Mouse (Mus musculus) forebrain, embryonic 11.5 days (tissue): ENCODE results near the gene Has1. TPM values are rescaled to one million over a fixed set of nuclear protein-coding genes. Genes with fewer than 3 reads are reported as not detected.
A peak's percentile ranks its signal among the peaks of the same experiment; 100 is the strongest.

Source experiments
- ATAC-seq: fragments of 200-750 bp; cut with Nextera tagmentation; replicated peaks from 2 replicates; pipeline ENCODE4 v1.8.0; 2017; ENCODE audit warnings: moderate TSS enrichment; ENCODE audit not compliant: low FRiP score
- DNase-seq: peaks from one replicate; pipeline ENCODE4 v3.0.0-alpha.2; 2017; ENCODE audit warnings: low spot score
- H3K27ac ChIP-seq: fragments of 300-500 bp; sonication (generic); 2 replicates; pipeline ENCODE4 v1.5.1; 2014; ENCODE audit warnings: low read depth, low read length
- H3K27me3 ChIP-seq: fragments of 300-500 bp; sonication (generic); 2 replicates; pipeline ENCODE4 v1.6.1; 2014; ENCODE audit warnings: mild to moderate bottlenecking, low read length, mixed read lengths; ENCODE audit not compliant: control insufficient read depth, insufficient read depth
- H3K36me3 ChIP-seq: fragments of 300-500 bp; sonication (generic); 2 replicates; pipeline ENCODE4 v1.6.1; 2014; ENCODE audit warnings: mild to moderate bottlenecking, low read length, moderate library complexity, mixed read lengths; ENCODE audit not compliant: control insufficient read depth, insufficient read depth
- H3K4me1 ChIP-seq: fragments of 300-500 bp; sonication (generic); replicated peaks from 2 replicates; pipeline ENCODE4 v1.6.1; 2014; ENCODE audit warnings: low read length, mixed read lengths; ENCODE audit not compliant: control insufficient read depth, insufficient read depth
- H3K4me2 ChIP-seq: fragments of 300-500 bp; sonication (generic); 2 replicates; pipeline ENCODE4 v1.6.1; 2014; ENCODE audit warnings: low read depth, mild to moderate bottlenecking, low read length, moderate library complexity, mixed read lengths; ENCODE audit not compliant: severe bottlenecking
- H3K4me3 ChIP-seq: fragments of 300-500 bp; sonication (generic); 2 replicates; pipeline ENCODE4 v1.5.1; 2014; ENCODE audit warnings: low read depth, low read length
- H3K9ac ChIP-seq: fragments of 300-500 bp; sonication (generic); 2 replicates; pipeline ENCODE4 v1.6.1; 2014; ENCODE audit warnings: low read length
- H3K9me3 ChIP-seq: fragments of 300-500 bp; sonication (generic); 2 replicates; pipeline ENCODE4 v1.6.1; 2016; ENCODE audit warnings: low read length, mixed read lengths; ENCODE audit not compliant: control insufficient read depth
- WGBS: fragments of 180-500 bp; shearing (Covaris S2); extraction: QIAGEN DNeasy Blood & Tissue Kit; methylation state at CpG from one replicate; pipeline ENCODE4 v1.1.7; 2014; 5-methylcytosine and 5-hydroxymethylcytosine counted together
- polyA plus RNA-seq: library from polyadenylated mRNA; unstranded; fragments of >200 nt; fragmentation: Nextera tagmentation; extraction: Ambion mirVana; gene quantifications from 2 replicates; pipeline ENCODE4 v1.2.1, GENCODE M21; 2014

Has1 gene
- polyA plus RNA-seq: 1.3 and 1.5 TPM in 2 replicates

- Histone ChIP-seq H3K4me3 (no peak within 1 kb of the TSS), H3K4me1 (no peaks in the 10 kb centered on the region), H3K4me2 (no peak within 1 kb of the TSS), H3K9me3 (no peaks in the 10 kb centered on the region), H3K27me3 (no peaks in the 10 kb centered on the region; the same call in 1 of the 2 replicates), H3K27ac (no peak within 1 kb of the TSS), H3K9ac (no peak within 1 kb of the TSS), H3K36me3 (no peaks in the 10 kb centered on the region)
- DNase-seq: no peak
- WGBS: 60% methylated on average over 7 of the region's 8 CpGs
- 0 out of 2 replicates have a peak, but pooled peaks have one; percentile 39 for ATAC-seq
These were observed at the start of gene Has1 for GRCm38 (mm10) chr17:17855064-17855838. Gene Has1, minus strand, starts transcription at chr17:17855205.

GRCm38 (mm10) chr17:17900768-17901167 is 45.8 kb upstream of the Has1 start:
- H3K4me1 ChIP-seq: no peaks in the 10 kb centered on the region
- H3K27me3 ChIP-seq: no peaks in the 10 kb centered on the region
- no peak overlapping the region for H3K4me3 ChIP-seq
- H3K27ac ChIP-seq: no peak overlapping the region
- H3K4me2 ChIP-seq: no peak overlapping the region
- DNase-seq: no peak
- H3K9me3 ChIP-seq: no peaks in the 10 kb centered on the region
- H3K36me3 ChIP-seq: no peaks in the 10 kb centered on the region
- no peak overlapping the region for H3K9ac ChIP-seq
- no peak for ATAC-seq
- 85% methylated on average over 1 of the region's 1 CpGs for WGBS

- no peaks in the 10 kb centered on the region for H3K27me3 ChIP-seq
- no peak overlapping the region for H3K27ac ChIP-seq
- H3K36me3 ChIP-seq: no peaks in the 10 kb centered on the region
- H3K9me3 ChIP-seq: no peaks in the 10 kb centered on the region
- 92% methylated on average over 2 of the region's 2 CpGs for WGBS
- H3K4me3 ChIP-seq: no peak overlapping the region
- no peak for ATAC-seq
- no peaks in the 10 kb centered on the region for H3K4me1 ChIP-seq
- H3K4me2 ChIP-seq: no peak overlapping the region
- H3K9ac ChIP-seq: no peak overlapping the region
- DNase-seq: no peak
These were observed 44.3 kb upstream of the Has1 start for GRCm38 (mm10) chr17:17899268-17899667.

GRCm38 (mm10) chr17:17896039-17896438 is 41.0 kb upstream of the Has1 start:
- Histone ChIP-seq H3K27ac (no peak overlapping the region), H3K4me2 (no peak overlapping the region), H3K4me1 (no peaks in the 10 kb centered on the region), H3K4me3 (no peak overlapping the region), H3K27me3 (no peaks in the 10 kb centered on the region), H3K9me3 (no peaks in the 10 kb centered on the region), H3K36me3 (no peaks in the 10 kb centered on the region), H3K9ac (no peak overlapping the region)
- DNase-seq (no peak), ATAC-seq (no peak)
- 2% methylated on average over 4 of the region's 4 CpGs for WGBS

- no peak for ATAC-seq
- no peak overlapping the region for H3K27ac ChIP-seq
- H3K27me3 ChIP-seq: no peaks in the 10 kb centered on the region
- no peak overlapping the region for H3K4me2 ChIP-seq
- no peak overlapping the region for H3K4me3 ChIP-seq
- H3K9ac ChIP-seq: no peak overlapping the region
- 86% methylated on average over 2 of the region's 2 CpGs for WGBS
- no peaks in the 10 kb centered on the region for H3K4me1 ChIP-seq
- no peaks in the 10 kb centered on the region for H3K9me3 ChIP-seq
- no peak for DNase-seq
- H3K36me3 ChIP-seq: no peaks in the 10 kb centered on the region
These were observed 34.9 kb upstream of the Has1 start for GRCm38 (mm10) chr17:17889732-17890425.

- no peak for DNase-seq
- H3K4me1 ChIP-seq: no peaks in the 10 kb centered on the region
- ATAC-seq: no peak
- H3K4me3 ChIP-seq: no peak within 1 kb of the TSS
- no peaks in the 10 kb centered on the region for H3K36me3 ChIP-seq
- H3K9ac ChIP-seq: no peak within 1 kb of the TSS
- no peaks in the 10 kb centered on the region for H3K9me3 ChIP-seq
- no peaks in the 10 kb centered on the region for H3K27me3 ChIP-seq
- H3K4me2 ChIP-seq: no peak within 1 kb of the TSS
- no peak within 1 kb of the TSS for H3K27ac ChIP-seq
- WGBS: 60% methylated on average over 1 of the region's 1 CpGs
These were observed 32.8 kb upstream of the Has1 start, which contains the start of the genes Fpr2 and Fpr3 for GRCm38 (mm10) chr17:17887774-17888248. Gene Fpr2, plus strand, starts transcription at chr17:17887824. Gene Fpr3, plus strand, starts transcription at chr17:17887852.

GRCm38 (mm10) chr17:17883840-17884239 is 28.8 kb upstream of the Has1 start, which contains the start of gene Fpr1:
Gene Fpr1, minus strand, starts transcription at chr17:17883940.
- no peak within 1 kb of the TSS for H3K9ac ChIP-seq
- no peak within 1 kb of the TSS for H3K27ac ChIP-seq
- DNase-seq: no peak
- H3K27me3 ChIP-seq: no peaks in the 10 kb centered on the region
- H3K4me1 ChIP-seq: no peaks in the 10 kb centered on the region
- 63% methylated on average over 1 of the region's 1 CpGs for WGBS
- H3K4me2 ChIP-seq: no peak within 1 kb of the TSS
- H3K4me3 ChIP-seq: no peak within 1 kb of the TSS
- no peaks in the 10 kb centered on the region for H3K9me3 ChIP-seq
- H3K36me3 ChIP-seq: no peaks in the 10 kb centered on the region
- ATAC-seq: no peak

- Histone ChIP-seq H3K9ac (no peak overlapping the region), H3K4me1 (no peaks in the 10 kb centered on the region), H3K27me3 (no peaks in the 10 kb centered on the region), H3K36me3 (no peaks in the 10 kb centered on the region), H3K4me3 (no peak overlapping the region), H3K9me3 (no peaks in the 10 kb centered on the region), H3K27ac (no peak overlapping the region), H3K4me2 (no peak overlapping the region)
- ATAC-seq: no peak
- WGBS: 88% methylated on average over 3 of the region's 3 CpGs
- DNase-seq: no peak
These were observed 27.7 kb upstream of the Has1 start for GRCm38 (mm10) chr17:17882672-17883071.
